Mouse (Mus musculus): ENCODE measurements around the gene Ccdc97.

- TF ChIP-seq CTCF (IDR thresholded peaks at IDR 0.05; ENCODE audit: extremely low read depth, insufficient read depth, low read length): no peak
- no peak for TF ChIP-seq POLR2A (IDR thresholded peaks at IDR 0.05; ENCODE audit: extremely low read depth, insufficient read depth, low read length)
These were observed 45.3 kb upstream of the Ccdc97 start for GRCm38 (mm10) chr7:25764221-25764620.
